Mouse (Mus musculus): ENCODE measurements around the gene Spon1.

DNA sequence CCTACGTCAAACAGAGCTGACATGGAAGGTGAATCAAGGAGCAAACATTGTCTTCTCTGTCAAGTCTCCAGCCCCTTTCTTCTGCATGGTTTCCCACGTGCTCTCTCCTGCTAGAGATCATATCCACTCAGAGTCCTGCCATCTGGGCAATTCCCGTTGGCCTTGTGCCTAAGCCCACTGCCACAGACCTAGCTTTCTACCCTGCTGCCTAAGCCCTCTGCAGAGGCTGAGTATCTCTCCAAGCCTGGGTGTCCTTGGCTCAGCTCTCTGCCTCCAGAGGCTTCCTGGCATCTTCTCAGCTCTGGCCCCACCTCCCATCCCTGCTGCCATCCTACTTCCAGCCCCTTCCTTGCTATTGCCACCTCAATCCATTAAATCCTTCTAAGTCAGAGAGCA is 195.7 kb downstream of the Spon1 start:
- no peak for TF ChIP-seq CTCF (IDR thresholded peaks at IDR 0.05; ENCODE audit: low read depth, low read length)
- TF ChIP-seq POLR2A (IDR thresholded peaks at IDR 0.05; ENCODE audit: borderline replicate concordance, low read depth, low read length) = no peak

Measured in bone marrow macrophage, adult 2 months (primary cell).